Mouse (Mus musculus) lung, postnatal 14 days (tissue): ENCODE results near the gene Pde3a.
A peak's percentile ranks its signal among the peaks of the same experiment; 100 is the strongest.

Experiments
- DNase-seq: peaks from one replicate; pipeline ENCODE4 v3.0.0; 2021

Gene Pde3a

DNA sequence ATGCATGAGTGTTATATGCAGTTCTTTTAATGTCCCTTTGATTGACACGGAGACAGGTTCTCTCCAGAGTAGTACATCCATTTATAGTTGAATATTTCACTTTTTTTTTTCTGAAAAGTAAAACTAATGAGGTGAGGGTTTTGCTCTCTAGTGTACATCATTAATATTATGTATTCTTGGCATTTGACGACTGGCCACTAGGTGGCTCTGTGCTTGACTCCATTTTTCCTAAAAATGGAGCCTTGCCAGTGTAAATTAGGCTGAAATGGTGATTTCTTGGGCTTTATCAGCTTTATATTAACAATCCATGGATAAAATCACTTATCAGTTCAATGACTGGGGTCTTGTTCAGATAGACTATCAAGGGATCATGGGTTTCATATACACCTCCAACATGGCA, 82.4 kb downstream of the Pde3a start:
- no peak for DNase-seq

DNA sequence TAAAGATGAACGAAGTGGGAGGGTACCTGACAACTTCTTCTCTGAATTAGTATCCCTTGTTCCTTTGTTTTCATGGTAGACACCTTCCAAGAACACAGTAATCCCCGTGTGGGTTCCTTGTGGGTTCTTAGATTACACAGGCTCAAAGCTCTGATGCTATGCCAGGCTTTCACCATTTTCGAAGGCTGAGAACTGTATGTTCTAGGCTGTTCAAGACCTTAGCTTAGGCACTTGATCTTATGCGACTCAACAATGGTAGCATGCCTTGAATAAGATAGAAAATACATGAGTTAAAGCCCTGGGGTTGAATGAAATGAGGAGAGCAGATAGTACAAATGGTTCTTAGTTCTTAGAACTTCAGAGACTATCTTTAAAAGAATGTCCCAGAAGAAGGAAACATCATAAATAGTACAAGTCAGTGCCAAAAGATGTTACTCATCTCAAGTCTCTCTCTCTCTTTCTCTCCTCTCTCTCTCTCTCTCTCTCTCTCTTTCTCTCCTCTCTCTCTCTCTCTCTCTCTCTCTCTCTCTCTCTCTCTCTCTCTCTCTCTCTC, 83.6 kb downstream of the Pde3a start:
- no peak for DNase-seq

DNA sequence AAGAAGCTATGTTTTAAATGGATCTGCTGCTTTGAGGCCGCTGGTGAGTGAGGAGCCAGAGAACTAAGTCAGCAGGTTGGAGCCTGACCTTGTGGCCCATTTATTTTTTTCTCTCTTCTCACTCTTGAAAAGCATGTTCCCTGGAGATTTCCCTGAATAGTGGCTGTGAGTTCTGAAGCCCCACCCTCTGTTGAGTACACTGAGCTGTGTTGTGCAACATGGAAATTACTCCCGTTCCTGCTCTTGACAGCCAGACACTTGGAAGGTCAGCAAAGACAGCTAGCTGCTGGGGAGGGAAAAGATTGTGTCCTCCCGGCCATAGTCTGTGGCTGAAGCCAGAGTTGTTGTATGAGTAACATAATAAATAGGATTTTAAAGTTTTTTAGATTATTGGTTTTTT, 84.2 kb downstream of the Pde3a start:
- DNase-seq = peak; percentile 60

GRCm38 (mm10) chr6:141335878-141336277, 86.8 kb downstream of the Pde3a start:
- no peak for DNase-seq

GRCm38 (mm10) chr6:141336438-141336837, 87.4 kb downstream of the Pde3a start:
- no peak for DNase-seq

GRCm38 (mm10) chr6:141337673-141338072, 88.6 kb downstream of the Pde3a start:
- DNase-seq = peak; percentile 39

DNA sequence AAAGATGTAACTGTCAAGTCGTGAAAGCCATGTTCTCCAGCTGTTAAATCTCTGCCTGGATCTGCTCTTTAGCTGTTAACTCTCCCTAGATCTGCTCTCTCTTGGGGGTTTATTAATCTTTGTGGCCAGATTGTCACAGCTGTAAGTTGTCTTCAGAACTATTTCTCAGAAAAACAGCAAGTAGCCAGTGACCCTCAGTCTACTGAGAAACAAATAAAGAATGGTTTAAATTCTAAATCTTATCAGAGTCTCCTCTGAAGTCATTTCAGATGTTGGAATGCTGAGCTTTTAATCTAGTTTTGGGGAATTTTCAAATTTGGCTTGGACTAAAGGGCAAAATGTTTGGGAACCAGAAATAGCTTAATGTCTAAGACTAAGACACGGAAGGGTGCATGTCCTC, 92.3 kb downstream of the Pde3a start:
- DNase-seq = no peak

DNA sequence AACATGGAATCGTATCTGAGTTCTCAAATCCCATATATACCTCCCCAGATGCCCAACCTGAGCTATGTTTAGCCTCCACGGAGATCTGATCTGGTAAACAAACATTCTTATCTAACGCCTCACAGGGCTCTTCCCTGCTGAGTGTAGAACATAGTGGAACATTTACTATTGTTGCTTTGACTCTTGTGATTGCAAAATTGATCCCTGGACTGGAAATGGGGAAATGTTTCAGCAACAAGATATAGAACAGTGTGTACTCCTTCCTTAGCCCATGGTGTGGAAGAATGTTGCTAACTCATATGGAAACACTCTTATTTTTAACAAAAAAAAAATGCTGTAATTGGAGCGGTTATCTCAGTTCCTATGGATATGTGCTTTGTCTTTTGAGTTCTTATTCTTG, 98.8 kb downstream of the Pde3a start:
- no peak for DNase-seq

- DNase-seq = peak; percentile 35
These were observed 99.5 kb downstream of the Pde3a start for GRCm38 (mm10) chr6:141348542-141348941.

GRCm38 (mm10) chr6:141350261-141350660, 101.2 kb downstream of the Pde3a start:
- no peak for DNase-seq

DNA sequence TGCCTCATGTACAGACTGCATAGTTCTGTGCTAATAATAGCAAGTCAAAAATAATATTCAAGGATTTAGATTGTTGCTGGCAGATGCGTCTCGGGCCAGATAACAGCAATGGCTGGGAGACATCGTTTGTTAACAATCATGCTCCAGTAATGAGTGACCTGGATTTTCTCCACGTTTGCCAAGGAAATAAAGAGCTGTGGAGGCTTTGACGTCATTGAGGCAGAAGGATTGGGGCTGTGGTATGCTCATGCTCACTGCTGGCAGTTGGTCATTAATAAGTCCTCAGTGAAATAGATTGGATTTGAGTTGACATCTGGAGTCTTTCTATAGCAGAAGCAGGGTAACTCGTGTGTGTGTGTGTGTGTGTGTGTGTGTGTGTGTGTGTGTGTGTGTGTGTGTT, 103.2 kb downstream of the Pde3a start:
- DNase-seq = no peak

GRCm38 (mm10) chr6:141363664-141364063, 114.6 kb downstream of the Pde3a start:
- DNase-seq = no peak

DNA sequence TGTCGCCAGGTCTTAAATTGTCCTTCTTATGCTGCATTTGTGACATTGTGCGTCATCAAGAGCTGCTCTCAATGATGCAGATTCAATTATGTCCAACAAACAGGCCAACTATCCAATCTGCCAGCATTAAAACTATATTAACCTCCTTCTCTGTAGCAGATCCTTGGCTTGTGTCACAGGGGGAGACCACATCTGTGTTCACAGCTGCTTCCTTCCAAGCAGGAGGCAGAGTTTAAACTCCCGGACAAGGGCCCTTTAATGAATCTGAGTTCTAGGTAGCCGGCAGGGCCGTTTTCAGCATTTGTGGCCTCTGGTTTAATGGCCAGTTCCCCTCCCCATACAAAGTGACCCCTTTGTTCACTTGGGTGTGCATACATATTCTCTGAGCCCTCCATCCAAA, 118.0 kb downstream of the Pde3a start:
- DNase-seq = no peak

DNA sequence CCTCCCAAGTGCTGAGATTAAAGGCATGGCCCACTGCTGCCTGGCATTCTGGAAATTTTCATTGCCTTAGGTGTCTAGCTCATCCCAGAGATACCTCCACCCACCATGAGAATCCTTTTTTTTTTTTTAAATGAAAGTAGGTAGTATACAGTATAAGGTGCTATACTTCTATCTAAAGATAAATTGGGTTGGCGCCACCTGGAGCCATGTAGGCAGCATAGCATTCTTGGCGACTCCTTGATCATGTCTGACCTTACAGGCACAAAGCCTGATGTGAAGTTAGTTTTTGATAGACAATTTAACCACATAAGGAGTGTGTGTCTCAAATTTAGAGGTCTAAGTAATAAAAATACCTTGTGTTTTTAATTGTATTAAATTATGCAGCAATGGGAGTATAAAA, 123.6 kb downstream of the Pde3a start:
- DNase-seq = peak; percentile 22

DNA sequence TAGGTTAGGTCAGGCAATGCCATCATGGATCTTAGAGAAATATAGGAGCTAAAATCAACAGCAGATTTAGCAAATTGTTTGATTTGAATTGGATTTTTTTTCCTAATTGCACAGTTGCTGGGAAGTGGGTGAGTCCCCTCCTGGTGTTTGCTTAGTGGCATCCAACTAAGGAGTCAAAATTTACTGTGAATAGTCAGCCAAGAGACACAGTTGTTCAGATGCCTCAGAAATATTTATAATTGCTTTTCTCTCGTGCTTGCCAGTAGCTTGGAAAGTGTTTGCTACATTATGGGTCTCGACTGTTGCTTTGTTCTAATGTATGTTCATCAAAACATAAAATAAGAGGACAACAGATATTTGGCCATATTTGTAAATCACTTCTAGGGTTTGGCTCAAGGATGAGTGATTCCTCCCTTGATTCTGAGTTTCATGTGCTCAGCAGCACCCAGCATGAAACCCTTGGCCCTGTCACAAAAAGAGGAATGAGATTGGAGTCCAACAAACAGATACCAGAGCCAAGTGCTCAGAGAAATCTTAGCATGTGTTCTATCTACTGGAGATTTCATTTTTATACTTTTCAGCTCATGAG, 125.5 kb downstream of the Pde3a start:
- no peak for DNase-seq

DNA sequence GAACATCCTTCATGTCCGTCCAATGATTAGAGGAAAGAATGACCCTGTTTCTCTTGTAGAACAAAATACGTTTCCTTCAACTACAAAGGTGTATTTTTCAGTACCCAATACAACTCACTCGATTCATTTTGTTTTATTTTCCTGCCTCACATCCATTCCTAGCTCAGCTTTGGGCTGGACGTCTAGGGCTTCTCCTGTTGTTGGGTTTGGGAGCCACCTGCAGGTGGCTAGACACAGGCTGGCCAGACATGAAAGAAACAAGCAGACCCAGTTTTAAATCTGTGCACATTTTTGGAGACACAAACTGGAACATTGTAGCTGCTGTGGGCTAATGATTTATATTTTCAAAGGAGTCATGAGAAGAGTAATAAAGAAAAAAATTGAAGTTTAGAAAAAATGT, 126.1 kb downstream of the Pde3a start:
- DNase-seq = no peak

DNA sequence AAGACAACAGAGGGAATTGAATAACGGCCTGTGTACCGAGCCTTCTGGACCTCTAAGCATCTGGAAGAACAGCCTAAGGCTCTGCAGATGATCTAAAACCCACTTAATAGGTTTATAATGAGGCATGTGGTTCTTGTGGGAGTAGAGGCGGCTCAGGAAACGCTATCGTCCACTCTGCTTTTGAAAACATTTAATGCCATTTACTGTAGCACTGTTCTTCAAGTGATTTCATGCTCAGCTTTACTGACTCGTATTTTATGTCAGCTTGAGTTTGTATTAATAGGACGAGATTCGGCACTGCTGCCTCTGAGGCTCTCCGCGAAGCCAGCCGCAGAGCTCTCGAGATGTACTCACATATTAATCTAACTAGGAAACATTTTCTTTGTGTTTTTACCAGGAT, 131.9 kb downstream of the Pde3a start:
- DNase-seq = no peak

GRCm38 (mm10) chr6:141381473-141381872, 132.4 kb downstream of the Pde3a start:
- DNase-seq = no peak

GRCm38 (mm10) chr6:141381881-141382370, 132.9 kb downstream of the Pde3a start:
- no peak for DNase-seq

DNA sequence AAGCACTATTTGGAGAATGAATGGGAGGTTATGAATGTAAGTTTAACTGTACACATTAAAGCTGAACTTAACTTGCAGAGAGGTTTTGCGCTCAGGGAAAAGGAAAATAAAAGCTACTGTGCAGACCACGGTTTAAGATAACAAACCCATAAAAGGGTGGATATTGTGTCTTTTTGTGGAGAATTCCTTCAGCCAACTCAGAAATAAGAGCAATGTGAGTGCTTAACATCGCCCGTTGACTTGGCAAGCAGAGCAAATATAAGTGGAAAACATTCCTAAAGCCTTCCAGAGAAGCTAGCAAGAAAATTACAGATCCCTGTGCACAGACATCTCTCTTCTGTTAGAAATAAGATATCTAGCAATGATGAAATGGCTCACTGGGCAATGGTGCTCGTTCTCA, 139.0 kb downstream of the Pde3a start:
- DNase-seq = no peak

GRCm38 (mm10) chr6:141395926-141396325, 146.9 kb downstream of the Pde3a start:
- no peak for DNase-seq

DNA sequence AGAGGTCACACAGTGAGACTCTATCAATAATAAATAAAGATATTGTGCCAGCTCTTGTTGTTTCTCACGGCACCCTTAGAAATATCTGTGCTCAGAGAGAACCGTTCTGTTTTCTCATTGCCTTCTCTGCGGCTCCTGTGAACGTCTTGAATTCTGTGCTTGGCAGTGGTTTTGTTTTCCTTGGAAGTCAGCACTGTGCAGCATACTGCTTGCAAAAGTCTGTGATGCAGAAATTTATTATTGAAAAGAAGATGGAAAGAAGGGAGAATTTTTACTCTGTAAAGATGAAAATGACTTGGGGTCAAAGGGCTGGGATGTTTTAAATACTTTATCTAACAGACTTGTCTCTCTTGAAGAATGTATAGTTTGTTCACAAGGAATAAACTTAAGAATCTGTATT, 150.3 kb downstream of the Pde3a start:
- no peak for DNase-seq

GRCm38 (mm10) chr6:141403943-141404342, 154.9 kb downstream of the Pde3a start:
- DNase-seq = no peak

DNA sequence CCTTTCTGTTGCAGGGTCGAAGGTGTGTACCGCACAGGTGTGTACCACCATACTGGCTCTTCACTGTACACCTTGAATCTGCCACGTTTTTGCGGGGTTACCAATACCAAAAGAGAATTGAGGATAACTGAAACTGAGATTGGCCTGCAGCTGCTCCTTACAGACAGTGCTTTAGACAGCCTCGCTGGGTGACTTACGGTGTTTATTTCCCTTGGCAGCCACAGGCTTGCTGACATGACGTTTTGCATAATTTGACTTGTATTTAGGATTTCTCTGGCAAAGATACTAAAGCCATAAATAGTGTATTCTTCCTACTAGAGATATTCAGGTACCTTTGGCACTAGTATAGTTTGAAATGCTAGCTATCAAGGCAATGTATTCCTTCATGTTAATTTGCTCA, 155.6 kb downstream of the Pde3a start:
- no peak for DNase-seq

GRCm38 (mm10) chr6:141405496-141405895, 156.4 kb downstream of the Pde3a start:
- DNase-seq = no peak
